Mouse (Mus musculus): ENCODE measurements at regions not wholly inside any gene's neighbourhood (a gene's known extent, or its start where the extent isn't known, plus 50 kb on each side); places are given as distances from the start of the nearest gene placed in this dataset.

DNA sequence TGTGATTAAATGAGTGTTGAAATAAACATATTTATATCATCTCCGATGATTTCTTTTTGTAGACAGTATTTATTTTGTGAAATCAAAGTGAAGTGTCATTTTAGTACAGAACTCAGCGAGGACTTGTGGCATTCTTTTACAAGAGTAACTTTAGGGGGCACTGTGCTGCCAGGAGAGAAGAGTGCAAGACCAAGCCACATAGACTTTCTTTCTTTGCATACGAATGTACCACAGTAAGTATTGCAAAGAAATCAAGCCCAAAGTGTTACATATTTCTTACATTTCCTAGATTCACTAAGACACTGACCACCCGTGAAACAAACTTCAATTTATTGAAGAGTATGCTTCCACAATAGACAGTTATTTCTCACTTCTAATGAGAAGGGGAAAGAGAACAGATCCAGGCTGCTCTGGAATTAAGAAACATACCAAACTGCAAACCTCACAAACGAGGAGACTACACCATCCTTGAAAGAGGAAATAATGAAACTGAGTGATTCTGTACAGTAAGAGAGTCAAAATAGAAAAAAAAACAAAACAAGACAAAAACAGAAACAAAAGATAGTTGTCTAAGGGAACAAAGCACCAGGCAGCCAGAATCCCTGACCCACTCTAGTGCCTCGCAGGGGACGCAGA lies 847.8 kb upstream of the Epha7 start:
- ATAC-seq = peak; percentile 67; the same call in 1 of the 2 replicates
- no peak overlapping the region for H3K4me2 ChIP-seq (ENCODE audit: low read length)
- no peak overlapping the region for H3K9ac ChIP-seq (ENCODE audit: low read length)
- no peak overlapping the region for H3K27ac ChIP-seq (ENCODE audit: low read depth, low read length)
- H3K36me3 ChIP-seq (ENCODE audit: control insufficient read depth, insufficient read depth, low read length) = no peaks in the 10 kb centered on the region
- DNase-seq (ENCODE audit: low spot score) = peak; percentile 76
- WGBS = 14% methylated on average over 7 of the region's 7 CpGs
- no peaks in the 10 kb centered on the region for H3K4me1 ChIP-seq (ENCODE audit: control insufficient read depth, insufficient read depth, low read length)
- H3K27me3 ChIP-seq (replicated peaks; ENCODE audit: control insufficient read depth, insufficient read depth, low read length) = no peaks in the 10 kb centered on the region
- H3K9me3 ChIP-seq (replicated peaks; ENCODE audit: control insufficient read depth, low read length) = no peaks in the 10 kb centered on the region
- H3K4me3 ChIP-seq (ENCODE audit: low read depth, low read length) = no peak overlapping the region

DNA sequence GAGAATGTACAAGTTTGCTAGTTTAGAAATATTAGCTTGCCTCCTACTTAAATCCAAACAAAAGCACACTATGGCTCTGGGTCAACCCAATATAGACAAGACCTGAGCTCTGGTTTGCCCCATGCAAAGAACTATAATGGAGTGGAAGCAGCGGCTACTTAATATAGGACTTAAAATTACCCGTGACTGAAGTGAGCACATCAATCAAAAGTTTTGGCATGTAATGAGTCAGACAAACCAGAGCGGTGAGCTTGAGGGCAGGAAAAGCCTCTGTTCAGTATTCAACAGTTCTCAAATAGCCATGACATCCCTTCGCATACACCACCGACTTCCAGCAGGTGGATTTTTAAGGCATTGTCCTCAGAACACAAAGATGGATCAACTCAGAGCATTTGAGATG lies 842.4 kb upstream of the Epha7 start:
- ATAC-seq (peak; percentile 32; the same call in 1 of the 2 replicates), DNase-seq (ENCODE audit: low spot score) (no peak)
- WGBS = 7% methylated on average over 5 of the region's 5 CpGs

DNA sequence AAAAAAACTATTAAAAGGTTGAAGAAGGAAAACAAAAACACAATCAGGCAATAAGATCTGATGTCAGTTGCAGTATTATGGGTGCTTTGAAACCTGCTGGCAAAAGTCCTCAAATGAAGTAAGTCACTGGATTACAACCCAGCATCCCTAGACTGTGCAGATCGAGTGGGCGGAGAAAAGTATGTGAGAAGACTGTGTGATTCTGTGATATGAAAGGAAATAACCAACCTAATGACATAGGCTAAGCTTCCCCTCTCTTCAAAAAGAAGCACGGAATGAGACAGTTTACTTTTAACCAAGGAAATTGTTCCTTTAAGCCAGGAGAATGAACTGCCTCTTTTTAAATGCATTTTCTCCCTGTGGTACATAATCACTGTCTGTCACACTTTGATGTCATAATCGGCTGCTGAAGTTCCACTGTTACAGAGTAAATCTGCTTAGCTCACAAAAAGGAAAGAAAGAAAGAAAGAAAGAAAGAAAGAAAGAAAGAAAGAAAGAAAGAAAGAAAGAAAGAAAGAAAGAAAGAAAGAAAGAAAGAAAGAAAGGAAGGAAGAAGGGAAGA lies 833.6 kb upstream of the Epha7 start:
- peak; percentile 45 for DNase-seq (ENCODE audit: low spot score)
- peak; percentile 80 for ATAC-seq
- H3K4me2 ChIP-seq (ENCODE audit: low read length) = peak overlapping the region; percentile 33

More for the DNA sequence above, 842.4 kb upstream of the Epha7 start:
- Histone ChIP-seq H3K27ac (ENCODE audit: low read depth, low read length) (no peak overlapping the region), H3K9ac (ENCODE audit: low read length) (no peak overlapping the region), H3K4me3 (ENCODE audit: low read depth, low read length) (no peak overlapping the region), H3K27me3 (replicated peaks; ENCODE audit: control insufficient read depth, insufficient read depth, low read length) (no peaks in the 10 kb centered on the region), H3K9me3 (replicated peaks; ENCODE audit: control insufficient read depth, low read length) (no peaks in the 10 kb centered on the region), H3K36me3 (ENCODE audit: control insufficient read depth, insufficient read depth, low read length) (no peaks in the 10 kb centered on the region), H3K4me1 (ENCODE audit: control insufficient read depth, insufficient read depth, low read length) (no peaks in the 10 kb centered on the region), H3K4me2 (ENCODE audit: low read length) (no peak overlapping the region)

DNA sequence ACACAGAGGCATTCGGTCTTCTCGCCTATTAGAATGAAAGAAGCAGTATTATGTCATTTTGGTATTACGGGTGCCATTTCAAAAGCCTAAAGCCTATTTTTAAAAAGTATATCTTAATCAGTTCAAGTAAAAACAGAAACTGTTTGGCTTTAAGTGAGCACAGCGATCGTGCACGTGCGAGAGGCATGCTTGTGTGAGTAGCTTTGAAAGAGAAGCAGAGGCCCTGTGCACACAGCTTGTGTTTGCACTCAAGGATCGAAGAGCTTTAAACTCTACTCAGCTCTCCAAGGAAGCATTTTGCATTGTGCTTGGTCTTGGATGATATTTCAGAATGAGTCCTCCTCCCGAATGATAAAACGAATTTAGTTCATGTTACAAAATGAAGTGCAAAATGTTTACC lies 833.1 kb upstream of the Epha7 start:
- Histone ChIP-seq H3K36me3 (ENCODE audit: control insufficient read depth, insufficient read depth, low read length) (no peaks in the 10 kb centered on the region), H3K9me3 (replicated peaks; ENCODE audit: control insufficient read depth, low read length) (no peaks in the 10 kb centered on the region), H3K4me2 (ENCODE audit: low read length) (peak overlapping the region; percentile 33), H3K27ac (ENCODE audit: low read depth, low read length) (no peak overlapping the region), H3K9ac (ENCODE audit: low read length) (0 out of 2 replicates have a peak overlapping the region, but pooled peaks have one; percentile 25), H3K4me3 (ENCODE audit: low read depth, low read length) (no peak overlapping the region), H3K4me1 (ENCODE audit: control insufficient read depth, insufficient read depth, low read length) (no peaks in the 10 kb centered on the region), H3K27me3 (replicated peaks; ENCODE audit: control insufficient read depth, insufficient read depth, low read length) (no peaks in the 10 kb centered on the region)
- peak; percentile 61 for DNase-seq (ENCODE audit: low spot score)
- peak; percentile 69; the same call in 1 of the 2 replicates for ATAC-seq
- 16% methylated on average over 10 of the region's 10 CpGs for WGBS

More for the DNA sequence above, 833.6 kb upstream of the Epha7 start:
- Histone ChIP-seq H3K36me3 (ENCODE audit: control insufficient read depth, insufficient read depth, low read length) (no peaks in the 10 kb centered on the region), H3K27ac (ENCODE audit: low read depth, low read length) (no peak overlapping the region), H3K9me3 (replicated peaks; ENCODE audit: control insufficient read depth, low read length) (no peaks in the 10 kb centered on the region), H3K4me3 (ENCODE audit: low read depth, low read length) (no peak overlapping the region), H3K4me1 (ENCODE audit: control insufficient read depth, insufficient read depth, low read length) (no peaks in the 10 kb centered on the region), H3K27me3 (replicated peaks; ENCODE audit: control insufficient read depth, insufficient read depth, low read length) (no peaks in the 10 kb centered on the region), H3K9ac (ENCODE audit: low read length) (no peak overlapping the region)
- WGBS = 12% methylated on average over 4 of the region's 4 CpGs

DNA sequence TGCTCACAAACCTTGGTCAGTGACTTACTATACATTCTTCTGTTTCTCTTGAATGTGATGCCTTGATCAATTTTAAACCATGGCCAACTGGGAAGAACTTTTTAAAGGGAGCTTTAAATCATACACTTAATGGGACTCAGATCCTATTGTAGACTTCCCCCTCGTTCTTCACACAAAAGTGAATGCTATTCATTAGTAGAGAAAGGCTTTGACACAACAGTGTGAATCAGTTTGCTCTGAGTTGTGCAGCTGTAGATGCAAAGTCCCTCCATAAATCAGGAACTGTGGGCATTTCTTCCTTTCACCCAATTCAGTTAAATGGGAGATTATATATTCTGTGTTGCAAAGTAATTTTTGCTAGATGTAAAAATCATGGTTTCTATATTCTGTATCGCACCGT lies 831.6 kb upstream of the Epha7 start:
- ATAC-seq = no peak
- Histone ChIP-seq H3K27ac (ENCODE audit: low read depth, low read length) (no peak overlapping the region), H3K4me3 (ENCODE audit: low read depth, low read length) (no peak overlapping the region), H3K9ac (ENCODE audit: low read length) (no peak overlapping the region), H3K36me3 (ENCODE audit: control insufficient read depth, insufficient read depth, low read length) (no peaks in the 10 kb centered on the region), H3K27me3 (replicated peaks; ENCODE audit: control insufficient read depth, insufficient read depth, low read length) (no peaks in the 10 kb centered on the region), H3K4me1 (ENCODE audit: control insufficient read depth, insufficient read depth, low read length) (no peaks in the 10 kb centered on the region), H3K9me3 (replicated peaks; ENCODE audit: control insufficient read depth, low read length) (no peaks in the 10 kb centered on the region), H3K4me2 (ENCODE audit: low read length) (no peak overlapping the region)
- no peak for DNase-seq (ENCODE audit: low spot score)
- WGBS = 68% methylated on average over 3 of the region's 3 CpGs

DNA sequence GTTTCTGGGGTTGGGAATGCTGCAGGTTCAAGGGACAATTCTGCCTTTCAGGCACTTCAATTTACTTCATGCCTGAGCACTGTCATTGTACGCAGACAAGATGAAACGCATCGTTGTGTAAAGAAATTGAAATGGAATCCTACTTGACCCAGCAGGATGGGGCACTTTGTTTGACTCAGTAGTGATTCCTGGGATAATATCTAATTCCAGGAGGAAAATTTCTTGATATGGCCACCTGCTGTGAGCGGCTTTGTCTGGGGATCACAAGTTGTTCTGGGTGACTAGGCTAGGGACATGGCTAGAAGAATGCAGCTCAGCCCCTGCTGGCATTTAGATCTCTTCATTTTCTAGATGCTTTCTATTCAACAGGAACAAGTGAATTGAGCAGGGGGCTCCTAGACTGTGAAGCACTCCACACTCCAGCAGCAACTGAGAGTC lies 824.9 kb upstream of the Epha7 start:
- peak overlapping the region; percentile 24; the same call in 1 of the 2 replicates for H3K4me2 ChIP-seq (ENCODE audit: low read length)
- no peak overlapping the region for H3K27ac ChIP-seq (ENCODE audit: low read depth, low read length)
- peak; percentile 85 for ATAC-seq
- H3K27me3 ChIP-seq (replicated peaks; ENCODE audit: control insufficient read depth, insufficient read depth, low read length) = no peaks in the 10 kb centered on the region
- H3K36me3 ChIP-seq (ENCODE audit: control insufficient read depth, insufficient read depth, low read length) = no peaks in the 10 kb centered on the region
- no peak overlapping the region for H3K4me3 ChIP-seq (ENCODE audit: low read depth, low read length)
- H3K9me3 ChIP-seq (replicated peaks; ENCODE audit: control insufficient read depth, low read length) = no peaks in the 10 kb centered on the region
- peaks cover 7% of the 10 kb centered on the region; the same call in 1 of the 2 replicates for H3K4me1 ChIP-seq (ENCODE audit: control insufficient read depth, insufficient read depth, low read length)
- H3K9ac ChIP-seq (ENCODE audit: low read length) = no peak overlapping the region
- DNase-seq (ENCODE audit: low spot score) = peak; percentile 61
- 7% methylated on average over 4 of the region's 4 CpGs for WGBS

DNA sequence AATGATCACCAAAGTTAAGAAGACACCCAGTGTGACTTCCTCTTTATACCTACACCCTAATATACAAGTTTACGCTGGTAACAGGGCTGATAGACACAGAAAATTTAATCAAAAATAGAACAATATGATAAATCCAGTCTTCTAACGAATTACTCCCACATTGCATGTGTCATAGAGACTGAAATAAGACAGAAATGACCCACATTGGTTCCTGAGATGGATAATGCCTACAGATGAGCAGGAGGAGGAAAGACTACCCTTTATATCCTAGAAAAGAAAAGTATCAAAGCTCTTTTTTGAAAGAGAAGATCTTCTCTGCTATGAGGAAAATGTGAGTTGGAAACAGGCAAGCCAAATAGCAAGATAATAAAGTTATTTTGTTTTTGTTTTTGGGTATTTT lies 818.5 kb upstream of the Epha7 start:
- no peaks in the 10 kb centered on the region for H3K9me3 ChIP-seq (replicated peaks; ENCODE audit: control insufficient read depth, low read length)
- no peaks in the 10 kb centered on the region for H3K27me3 ChIP-seq (replicated peaks; ENCODE audit: control insufficient read depth, insufficient read depth, low read length)
- DNase-seq (ENCODE audit: low spot score) (no peak), ATAC-seq (no peak)
- no peaks in the 10 kb centered on the region for H3K36me3 ChIP-seq (ENCODE audit: control insufficient read depth, insufficient read depth, low read length)
- no peak overlapping the region for H3K4me3 ChIP-seq (ENCODE audit: low read depth, low read length)
- no peak overlapping the region for H3K4me2 ChIP-seq (ENCODE audit: low read length)
- H3K9ac ChIP-seq (ENCODE audit: low read length) = no peak overlapping the region
- no peak overlapping the region for H3K27ac ChIP-seq (ENCODE audit: low read depth, low read length)
- 80% methylated on average over 2 of the region's 2 CpGs for WGBS
- H3K4me1 ChIP-seq (ENCODE audit: control insufficient read depth, insufficient read depth, low read length) = no peaks in the 10 kb centered on the region

DNA sequence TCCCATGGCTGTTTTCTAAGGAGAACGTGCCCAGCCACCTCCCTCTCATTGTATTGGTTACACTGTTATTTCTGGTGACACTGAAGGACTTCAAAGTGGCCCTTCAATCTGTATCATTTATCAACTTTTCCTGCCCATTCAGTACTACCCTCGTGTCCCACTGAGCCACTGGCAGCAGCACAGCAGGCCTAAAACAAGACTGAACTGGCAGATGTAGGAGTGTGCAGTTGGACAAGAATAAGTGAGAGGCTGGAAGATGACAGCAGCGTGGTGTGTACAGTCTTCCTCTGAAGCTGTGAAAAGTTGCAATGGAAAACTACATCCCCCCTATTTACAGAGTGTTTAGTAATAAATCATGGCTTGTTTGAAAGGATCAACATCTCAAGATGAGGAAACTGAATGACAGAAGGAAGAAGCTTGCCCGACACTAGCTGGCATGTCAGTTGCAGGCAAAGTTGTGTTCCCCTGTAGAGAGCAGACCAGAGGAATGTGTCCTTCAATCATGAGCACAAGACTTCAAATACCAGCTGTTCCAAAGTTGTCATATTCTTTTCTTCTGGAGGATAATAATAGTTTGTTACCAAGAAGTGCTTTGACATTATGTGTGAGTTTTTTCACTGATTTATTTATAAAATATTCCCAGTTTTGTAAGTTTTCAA lies 811.0 kb upstream of the Epha7 start:
- Histone ChIP-seq H3K4me2 (ENCODE audit: low read length) (no peak overlapping the region), H3K27me3 (replicated peaks; ENCODE audit: control insufficient read depth, insufficient read depth, low read length) (no peaks in the 10 kb centered on the region), H3K9ac (ENCODE audit: low read length) (no peak overlapping the region), H3K9me3 (replicated peaks; ENCODE audit: control insufficient read depth, low read length) (no peaks in the 10 kb centered on the region), H3K4me1 (ENCODE audit: control insufficient read depth, insufficient read depth, low read length) (no peaks in the 10 kb centered on the region), H3K36me3 (ENCODE audit: control insufficient read depth, insufficient read depth, low read length) (no peaks in the 10 kb centered on the region), H3K27ac (ENCODE audit: low read depth, low read length) (no peak overlapping the region), H3K4me3 (ENCODE audit: low read depth, low read length) (no peak overlapping the region)
- WGBS = 40% methylated on average over 4 of the region's 4 CpGs
- ATAC-seq (no peak), DNase-seq (ENCODE audit: low spot score) (peak; percentile 15)

Measured in forebrain, embryonic 14.5 days (tissue).